Mouse (Mus musculus) urinary bladder, postnatal 10 days (tissue): ENCODE measurements around the gene Fam69b.

Experiments used
- DNase-seq: peaks from one replicate; pipeline ENCODE4 v3.0.0; 2022; ENCODE audit warnings: low spot score

The Fam69b gene

DNA sequence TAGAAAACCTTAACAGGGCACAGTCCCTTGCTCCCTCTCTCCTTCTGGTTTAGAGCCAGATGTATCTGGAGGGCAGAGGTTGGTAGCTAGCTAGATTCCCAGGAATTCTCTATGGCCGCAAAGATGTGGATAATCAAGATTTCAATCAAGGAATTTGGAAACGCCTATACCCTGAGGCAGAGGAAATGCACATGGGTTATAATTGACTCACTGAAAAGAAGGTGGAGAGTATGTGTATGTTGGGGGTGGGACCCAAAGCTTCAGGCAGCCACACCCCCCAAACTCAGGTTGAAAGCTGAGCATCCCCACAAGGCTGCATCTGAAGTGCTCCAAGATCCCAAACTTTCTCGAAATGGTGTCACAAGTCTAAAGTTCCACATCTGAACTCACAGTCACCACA, 29.8 kb upstream of the Fam69b start:
- DNase-seq: no peak

DNA sequence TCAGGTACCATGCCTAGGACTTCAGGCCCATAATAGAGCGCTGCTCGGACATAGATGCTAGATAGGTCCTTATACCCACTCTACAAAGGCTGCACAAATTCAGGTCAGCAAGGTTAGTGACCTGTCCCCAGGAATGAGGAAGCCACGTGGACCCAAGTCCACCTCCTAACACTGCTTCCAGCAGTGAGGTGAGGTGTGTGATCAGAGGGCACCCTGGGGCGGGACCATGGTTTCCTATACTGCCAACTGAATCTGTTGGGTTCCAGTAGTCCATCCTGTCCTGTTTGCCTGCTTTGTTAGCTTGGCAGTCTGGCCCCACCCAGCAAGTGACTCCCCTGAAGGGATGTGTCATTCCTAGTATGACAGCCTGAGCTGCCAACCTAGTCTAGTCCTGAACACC, 28.3 kb upstream of the Fam69b start:
- DNase-seq: no peak

DNA sequence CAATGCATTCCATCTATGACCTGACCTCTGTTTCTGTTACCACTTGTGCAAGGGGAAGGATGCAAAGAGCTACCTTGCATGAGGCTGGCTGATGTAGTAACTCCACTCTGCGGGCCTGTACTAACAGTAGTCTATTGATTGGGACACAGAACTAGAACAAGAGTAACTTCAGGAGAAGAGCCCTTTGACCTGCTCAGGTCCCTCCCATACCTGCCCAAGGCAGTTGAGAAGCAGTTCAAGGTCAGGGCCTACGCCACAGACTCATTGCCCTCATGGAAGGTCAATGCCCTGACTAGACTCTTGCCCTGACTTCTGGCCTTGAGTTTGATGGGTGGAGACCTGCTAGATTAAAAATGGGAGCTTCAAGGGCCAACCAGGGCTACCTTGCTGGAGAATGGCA, 27.6 kb upstream of the Fam69b start:
- DNase-seq: no peak

- no peak for DNase-seq
These were observed 26.7 kb upstream of the Fam69b start for GRCm38 (mm10) chr2:26601595-26601994.

DNA sequence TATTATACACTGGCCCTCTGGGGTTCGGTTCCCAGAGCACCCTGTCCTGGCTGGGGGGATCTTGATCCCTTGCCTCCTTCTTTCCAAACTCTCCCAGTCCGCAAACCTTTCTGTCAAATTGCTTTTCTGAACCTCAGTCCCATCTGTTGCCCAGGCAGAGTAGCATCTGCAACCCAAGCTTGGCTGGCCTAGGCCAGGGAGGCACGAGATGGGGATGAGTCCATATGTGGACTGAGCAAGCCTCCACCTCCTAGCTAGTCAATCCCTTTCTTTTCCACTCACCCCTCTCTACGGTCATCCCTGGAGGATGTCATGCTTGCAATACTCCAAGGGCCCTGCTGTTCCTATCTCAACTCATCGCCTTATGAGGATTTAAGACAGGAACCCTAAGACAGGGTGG, 25.6 kb upstream of the Fam69b start:
- DNase-seq: no peak

GRCm38 (mm10) chr2:26603159-26603558, 25.1 kb upstream of the Fam69b start:
- DNase-seq: no peak

GRCm38 (mm10) chr2:26603720-26604671, 24.3 kb upstream of the Fam69b start, which contains the start of gene Agpat2:
Agpat2 (minus strand) TSS chr2:26604417.
- no peak for DNase-seq

DNA sequence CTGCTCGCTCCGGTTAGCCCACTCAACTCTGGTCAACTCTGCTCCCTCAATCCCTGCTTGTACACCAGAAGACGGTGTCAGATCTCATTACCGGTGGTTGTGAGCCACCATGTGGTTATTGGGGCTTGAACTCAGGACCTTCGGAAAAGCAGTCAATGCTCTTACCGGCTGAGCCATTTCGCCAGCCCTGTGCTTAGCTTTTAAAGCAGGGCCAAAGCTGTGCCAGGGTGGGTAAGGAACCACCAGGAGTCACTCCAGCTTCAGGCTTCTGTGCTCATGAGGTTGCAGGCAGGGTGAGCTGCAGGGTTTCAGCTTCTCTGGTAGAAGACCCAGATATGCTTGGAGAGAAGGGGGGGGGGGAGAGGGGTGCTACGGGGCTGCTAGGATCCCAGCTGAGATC, 22.9 kb upstream of the Fam69b start:
- DNase-seq: no peak

- DNase-seq: no peak
These were observed 21.7 kb upstream of the Fam69b start for GRCm38 (mm10) chr2:26606579-26606978.

DNA sequence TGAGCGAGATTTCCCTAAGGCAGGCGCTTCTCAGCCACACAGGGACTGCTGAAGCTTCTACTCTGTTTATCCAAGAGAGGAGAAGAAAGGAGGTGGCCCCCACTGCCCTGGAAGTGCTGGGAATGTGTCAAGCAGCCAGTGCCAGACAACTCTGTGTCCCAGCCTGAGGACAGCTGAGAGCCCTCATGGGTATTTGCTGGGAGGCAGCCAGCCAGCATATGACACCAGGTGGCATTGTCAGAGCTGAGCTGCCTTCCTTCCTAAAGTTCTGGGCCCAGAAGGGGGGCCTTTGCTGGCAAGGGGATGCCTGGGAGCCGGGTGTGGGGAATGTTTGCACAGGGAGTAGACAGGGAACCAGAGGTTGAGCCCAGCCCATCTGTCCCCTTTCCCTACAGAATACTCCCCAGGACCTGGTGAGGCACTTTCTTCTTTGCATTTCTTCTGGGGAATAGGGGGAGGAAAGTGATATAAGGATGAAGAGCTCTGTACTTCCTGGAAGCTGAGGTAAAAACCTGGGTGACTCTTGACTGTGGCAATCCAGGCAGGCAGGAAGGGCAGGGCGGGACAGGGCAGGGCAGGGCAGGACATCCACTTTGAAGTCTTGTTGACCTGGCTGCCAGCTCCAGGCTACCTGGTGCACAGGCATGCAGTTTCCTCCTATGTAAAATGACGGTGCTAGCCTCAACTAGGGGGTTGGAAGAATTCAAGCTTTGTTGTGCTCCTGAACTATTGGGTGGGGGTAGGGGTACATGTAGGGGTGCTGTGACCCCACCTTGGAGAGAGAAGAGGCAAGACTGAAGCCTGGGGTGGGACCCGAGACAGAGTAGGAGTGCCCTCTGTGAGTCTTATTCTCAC, 21.0 kb upstream of the Fam69b start:
- no peak for DNase-seq

DNA sequence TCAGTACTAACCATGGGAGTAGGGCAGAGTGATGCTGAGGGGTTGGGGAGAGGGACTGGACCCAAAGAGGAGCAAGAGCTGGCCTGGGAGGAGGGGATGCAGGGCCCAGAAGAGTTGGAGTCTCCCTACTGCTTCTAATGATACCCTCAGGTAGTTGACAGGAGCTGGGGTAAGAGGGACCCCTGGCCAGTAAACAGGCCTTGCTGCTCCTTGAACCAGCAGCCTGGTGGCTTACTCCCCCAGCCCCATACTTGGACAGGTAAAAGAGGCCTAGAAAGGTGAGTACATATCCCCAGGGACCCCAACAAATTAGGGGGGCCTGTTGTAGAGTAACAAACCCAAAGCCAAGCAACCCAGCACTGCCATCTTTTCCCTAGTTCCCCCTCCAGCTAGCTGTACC, 19.5 kb upstream of the Fam69b start:
- no peak for DNase-seq

DNA sequence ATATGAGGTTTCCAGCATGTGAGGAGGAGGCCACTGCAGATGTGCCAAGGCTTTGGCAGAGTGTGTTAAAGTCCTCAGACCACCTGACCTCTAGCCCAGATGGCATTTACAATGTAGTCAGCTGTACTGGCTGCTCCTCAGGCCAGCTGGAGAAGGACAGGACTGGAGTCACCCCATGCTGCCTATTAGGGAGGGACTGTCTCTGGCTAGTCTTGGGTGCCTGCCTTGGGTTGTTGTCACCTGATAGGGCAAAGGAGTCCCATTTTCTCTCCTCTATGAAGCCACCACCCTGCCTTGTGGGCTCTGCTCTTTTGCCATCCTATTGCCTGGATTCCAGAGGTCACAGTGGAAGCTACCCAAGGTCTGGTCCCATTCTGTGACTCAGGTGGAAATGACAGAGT, 19.0 kb upstream of the Fam69b start:
- DNase-seq: no peak

DNA sequence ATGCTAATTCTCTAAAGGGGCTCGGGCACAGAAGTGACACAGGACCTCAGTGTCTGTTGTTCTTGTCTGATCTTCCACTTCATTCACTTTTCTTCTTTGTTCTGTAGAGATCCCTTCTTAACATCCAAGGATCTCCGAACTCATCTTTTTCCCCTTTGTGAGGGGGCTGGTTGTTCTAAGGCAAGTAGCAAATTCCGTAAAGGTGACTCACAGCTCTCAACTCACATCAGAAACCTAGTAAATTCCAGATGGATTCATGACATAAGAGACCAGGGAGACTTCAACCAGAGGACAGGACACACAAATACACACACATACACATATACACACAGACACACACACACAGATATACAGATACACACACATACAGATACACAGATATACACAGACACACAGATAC, 17.7 kb upstream of the Fam69b start:
- no peak for DNase-seq

DNA sequence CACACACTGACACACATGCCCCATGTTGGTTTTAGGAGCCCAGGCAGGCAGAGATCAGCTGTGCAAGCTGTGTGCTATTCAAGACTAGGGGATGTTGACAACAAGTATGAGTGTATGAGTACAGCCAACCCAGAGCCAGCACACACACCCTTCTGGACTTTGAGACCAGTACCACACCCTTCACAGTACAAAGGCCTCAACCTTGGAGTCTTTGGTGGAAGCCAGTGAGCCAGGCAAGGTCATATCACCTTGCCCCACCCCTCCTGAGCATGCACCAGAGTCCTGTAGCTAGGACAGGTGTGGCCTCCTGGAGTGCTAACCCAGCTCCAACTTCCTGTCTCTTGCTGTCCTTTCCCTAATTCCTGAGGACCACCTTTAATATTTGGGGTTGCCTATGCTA, 17.2 kb upstream of the Fam69b start:
- no peak for DNase-seq

DNA sequence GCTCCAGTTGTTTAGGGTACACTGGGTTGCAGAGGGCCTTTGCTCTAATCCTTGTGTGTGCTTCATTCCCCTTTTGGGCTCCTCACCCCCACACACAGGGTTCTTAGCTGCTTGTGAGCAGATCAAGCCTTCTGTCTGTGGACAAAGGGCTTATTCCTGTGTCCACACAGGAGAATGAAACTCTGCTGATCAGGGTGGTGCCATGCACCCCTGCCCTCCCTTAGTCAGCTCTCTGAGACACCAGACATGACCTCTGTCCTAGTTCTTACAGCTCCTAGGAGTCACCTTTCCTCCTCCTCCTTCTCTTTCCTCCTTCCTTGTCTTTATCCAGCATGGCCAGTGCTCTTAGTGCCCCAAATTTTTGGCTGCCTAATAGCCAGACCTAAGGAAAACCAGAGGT, 16.4 kb upstream of the Fam69b start:
- no peak for DNase-seq

- no peak for DNase-seq
These were observed 13.4 kb upstream of the Fam69b start for GRCm38 (mm10) chr2:26614903-26615302.

- no peak for DNase-seq
These were observed 12.7 kb upstream of the Fam69b start for GRCm38 (mm10) chr2:26615459-26616124.

DNA sequence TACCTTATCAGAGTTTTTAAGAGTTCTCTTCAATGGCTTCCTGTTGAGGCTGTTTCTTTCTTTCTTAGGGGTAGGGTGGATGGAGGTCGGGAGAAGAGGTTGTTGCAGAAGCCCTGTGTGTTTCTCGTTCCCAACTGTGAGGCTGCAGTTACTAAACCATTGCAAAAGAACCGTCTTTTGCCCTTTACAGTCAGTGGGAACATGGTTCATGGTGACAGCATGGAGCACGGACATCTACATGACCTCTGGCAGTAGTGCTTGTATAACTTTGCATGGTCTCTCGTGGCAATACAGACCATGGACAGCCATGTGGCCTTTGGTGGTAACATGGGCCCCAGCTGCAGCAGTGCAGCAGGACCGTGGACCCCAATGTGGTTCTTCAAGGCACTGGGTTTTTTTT, 10.9 kb upstream of the Fam69b start:
- no peak for DNase-seq

DNA sequence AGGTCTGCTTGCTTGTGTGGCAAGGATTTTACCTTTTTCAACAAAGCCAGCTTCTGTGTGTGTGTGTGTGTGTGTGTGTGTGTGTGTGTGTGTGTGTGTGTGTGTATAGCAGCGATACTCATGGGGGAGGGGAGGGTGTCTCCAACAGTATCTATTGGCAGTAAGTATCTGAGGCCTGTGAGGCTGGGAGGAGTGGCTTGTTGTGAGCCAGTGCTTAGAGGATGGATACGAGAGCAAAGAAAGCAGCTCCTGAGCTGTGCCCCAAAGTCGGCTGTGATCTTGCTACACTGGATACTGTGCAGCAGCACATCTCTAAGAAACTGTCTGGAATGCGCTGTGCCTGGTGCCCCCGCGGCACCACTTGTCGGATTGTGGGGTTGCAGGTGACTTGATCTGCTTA, 10.3 kb upstream of the Fam69b start:
- DNase-seq: no peak

DNA sequence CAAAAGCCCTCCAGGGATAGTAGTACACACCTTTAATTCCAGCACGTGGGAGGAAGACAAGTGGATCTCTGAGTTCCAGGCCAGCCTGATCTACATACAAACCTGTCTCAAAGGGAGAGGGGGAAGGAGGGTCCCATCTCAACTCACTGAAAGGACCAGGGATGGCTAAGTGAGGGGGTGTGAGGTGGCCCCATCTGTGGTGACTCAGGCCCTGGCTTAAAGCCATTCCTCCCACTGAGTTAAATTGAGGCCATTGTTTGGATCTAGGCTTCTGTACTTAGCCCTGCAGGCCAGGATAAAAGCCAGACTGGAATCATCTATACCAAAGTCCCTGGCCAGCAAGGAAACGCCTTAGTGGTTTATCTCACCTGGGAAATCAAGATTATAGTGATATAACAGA, 7.0 kb upstream of the Fam69b start:
- no peak for DNase-seq

DNA sequence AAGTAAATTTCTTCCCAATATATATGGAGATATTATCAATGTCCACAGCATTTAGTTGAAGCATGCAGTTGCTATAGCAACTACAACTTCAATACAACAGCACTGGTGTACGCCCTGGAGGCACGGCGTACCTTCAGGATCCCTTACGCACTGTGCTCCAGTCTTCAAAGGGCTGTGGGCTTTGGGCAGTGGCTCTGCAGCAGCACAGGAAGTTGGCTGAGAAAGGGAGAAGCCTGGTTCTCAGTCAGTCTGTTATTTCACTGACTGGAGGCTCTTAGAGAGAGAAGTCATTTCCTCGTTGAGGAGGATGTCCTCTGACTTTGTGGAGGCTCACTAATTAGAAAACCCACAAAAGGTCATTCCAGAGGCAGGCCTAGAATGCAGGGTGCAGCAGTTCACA, 5.3 kb upstream of the Fam69b start:
- DNase-seq: no peak

DNA sequence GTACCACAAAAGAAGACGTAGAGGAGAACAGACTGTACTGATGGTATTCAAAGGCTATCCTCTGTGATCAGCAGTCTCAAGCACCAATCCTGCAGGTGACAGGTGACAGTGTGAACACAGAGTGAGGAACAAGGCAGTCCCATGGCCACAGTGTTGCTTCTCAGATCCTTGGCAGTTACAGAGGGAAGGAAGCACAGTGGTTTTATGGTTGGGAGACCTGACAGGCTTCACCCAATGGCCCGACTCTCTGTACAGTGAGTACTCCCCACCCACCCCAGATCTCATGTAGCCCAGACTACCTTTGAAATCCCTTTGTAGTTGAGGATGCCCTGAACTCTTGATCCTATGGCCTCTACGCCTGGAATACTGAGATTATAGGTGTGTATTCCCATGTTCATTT, 2.8 kb upstream of the Fam69b start:
- DNase-seq: no peak

- DNase-seq: no peak
These were observed 2.2 kb upstream of the Fam69b start for GRCm38 (mm10) chr2:26626081-26626480.
